Mouse (Mus musculus) layer of hippocampus, adult 8-10 months (tissue): Measurements from ENCODE around the gene Dmrta1. TPM values are rescaled to one million over a fixed set of nuclear protein-coding genes. Genes with fewer than 3 reads are reported as not detected.
"Not testable (repeated sequence)": the region's sequence is repeated elsewhere in the genome, so short reads cannot be mapped to it uniquely, and the experiment has no call there.

Experiments used
- DNase-seq, 2 experiments: peaks; one replicate each; pipeline ENCODE4 v3.0.0; 2022; ENCODE audit warnings: low spot score in 2 of 2
- total RNA-seq, 4 experiments: library from RNA; stranded (reverse); gene quantifications; 2 replicates each; pipeline ENCODE4 v1.2.4; 2022

Dmrta1 gene
- total RNA-seq = under 1 TPM; 0.14 to 0.24 (median 0.19) TPM

- no peak for DNase-seq
These were observed at the start of gene Dmrta1 for GRCm38 (mm10) chr4:89679195-89679594. Gene Dmrta1 (plus strand): TSS chr4:89679436.

- no peak for DNase-seq
These were observed 48.7 kb upstream of the Dmrta1 start for GRCm38 (mm10) chr4:89630374-89631079.

GRCm38 (mm10) chr4:89631560-89631959 is 47.7 kb upstream of the Dmrta1 start:
- DNase-seq = no peak

- no peak for DNase-seq
These were observed 40.6 kb upstream of the Dmrta1 start for GRCm38 (mm10) chr4:89638651-89639050.

GRCm38 (mm10) chr4:89644235-89645115 is 34.8 kb upstream of the Dmrta1 start:
- DNase-seq = no peak

- DNase-seq = no peak
These were observed 28.6 kb upstream of the Dmrta1 start for GRCm38 (mm10) chr4:89650352-89651311.

- DNase-seq = no peak
These were observed 27.9 kb upstream of the Dmrta1 start for GRCm38 (mm10) chr4:89651312-89651686.

GRCm38 (mm10) chr4:89651779-89652178 is 27.5 kb upstream of the Dmrta1 start:
- no peak for DNase-seq

GRCm38 (mm10) chr4:89663406-89663805 is 15.8 kb upstream of the Dmrta1 start:
- no peak for DNase-seq

- DNase-seq = no peak
These were observed 4.5 kb upstream of the Dmrta1 start for GRCm38 (mm10) chr4:89674711-89675110.

GRCm38 (mm10) chr4:89677903-89678302 is 1.3 kb upstream of the Dmrta1 start:
- DNase-seq = no peak

GRCm38 (mm10) chr4:89678713-89679112 is 523 bp upstream of the Dmrta1 start:
- DNase-seq = no peak

GRCm38 (mm10) chr4:89687961-89688803 is 8.9 kb downstream of the Dmrta1 start:
- DNase-seq = no peak

- no peak for DNase-seq
These were observed 9.7 kb downstream of the Dmrta1 start for GRCm38 (mm10) chr4:89688804-89689497.

GRCm38 (mm10) chr4:89691936-89692335 is 12.7 kb downstream of the Dmrta1 start:
- no peak for DNase-seq

- DNase-seq = no peak
These were observed 13.5 kb downstream of the Dmrta1 start for GRCm38 (mm10) chr4:89692780-89693179.

GRCm38 (mm10) chr4:89695589-89695988 is 16.4 kb downstream of the Dmrta1 start:
- no peak for DNase-seq

- DNase-seq = no peak
These were observed 18.7 kb downstream of the Dmrta1 start for GRCm38 (mm10) chr4:89697951-89698350.

- DNase-seq = not testable (repeated sequence)
These were observed 44.4 kb downstream of the Dmrta1 start for GRCm38 (mm10) chr4:89723526-89724190.
